Mouse (Mus musculus) heart, postnatal 4 days (tissue): ENCODE measurements around the gene Map4k1. TPM values are rescaled to one million over a fixed set of nuclear protein-coding genes. Genes with fewer than 3 reads are reported as not detected.
A peak's percentile ranks its signal among the peaks of the same experiment; 100 is the strongest.

Experiments
- DNase-seq: peaks from one replicate; pipeline ENCODE4 v3.0.0; 2021
- microRNA-seq, 2 experiments: library from miRNA; unstranded; fragments of <30 nt; microRNA quantifications; one replicate each; pipeline ENCODE4 v1.2.0; 2021 to 2022
- total RNA-seq, 2 experiments: library from RNA; stranded (reverse); gene quantifications; 2 replicates each; pipeline ENCODE4 v1.2.3; 2021

The Map4k1 gene
- total RNA-seq, 2 experiments from 2014 or later: 1.6 to 2.0 TPM

DNA sequence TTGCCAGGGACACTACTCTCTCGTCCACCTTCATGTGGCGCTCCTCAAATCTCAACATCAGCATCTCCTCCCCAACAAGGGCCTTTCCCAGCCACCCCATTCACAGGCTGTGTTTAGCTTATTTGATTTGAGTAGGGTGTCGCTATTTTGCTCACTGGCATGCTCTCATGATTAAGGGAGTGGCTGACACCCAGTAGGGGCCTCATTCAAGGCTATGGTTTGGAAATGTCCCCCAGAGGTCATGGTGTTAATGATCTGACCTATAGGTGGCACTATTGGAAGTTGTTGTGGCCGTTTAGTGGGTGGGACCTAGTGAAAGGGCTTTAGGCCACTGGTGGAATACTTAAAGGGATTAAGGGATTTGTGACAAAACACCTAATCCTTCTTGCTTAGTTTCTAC, 45.0 kb downstream of the Map4k1 start:
- DNase-seq: no peak

DNA sequence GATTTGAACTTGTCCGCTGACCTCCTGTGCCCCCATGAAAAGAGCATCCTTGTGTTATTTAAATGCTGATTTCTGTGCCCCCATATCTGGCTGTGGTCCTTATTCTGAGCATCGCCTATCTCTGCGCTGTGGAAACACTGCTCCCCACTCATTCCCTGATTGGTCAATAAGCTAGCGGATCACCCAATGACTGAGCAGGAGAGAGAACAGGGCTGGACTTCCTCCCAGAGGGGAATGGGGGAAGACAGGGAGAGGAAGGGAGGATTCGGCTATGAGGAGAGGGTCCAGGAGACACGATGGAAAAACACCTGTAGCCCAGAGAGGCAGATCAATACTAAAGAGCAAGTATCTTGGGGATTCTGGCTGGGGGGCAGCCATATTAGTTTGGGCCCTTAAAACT, 46.9 kb downstream of the Map4k1 start:
- no peak for DNase-seq

DNA sequence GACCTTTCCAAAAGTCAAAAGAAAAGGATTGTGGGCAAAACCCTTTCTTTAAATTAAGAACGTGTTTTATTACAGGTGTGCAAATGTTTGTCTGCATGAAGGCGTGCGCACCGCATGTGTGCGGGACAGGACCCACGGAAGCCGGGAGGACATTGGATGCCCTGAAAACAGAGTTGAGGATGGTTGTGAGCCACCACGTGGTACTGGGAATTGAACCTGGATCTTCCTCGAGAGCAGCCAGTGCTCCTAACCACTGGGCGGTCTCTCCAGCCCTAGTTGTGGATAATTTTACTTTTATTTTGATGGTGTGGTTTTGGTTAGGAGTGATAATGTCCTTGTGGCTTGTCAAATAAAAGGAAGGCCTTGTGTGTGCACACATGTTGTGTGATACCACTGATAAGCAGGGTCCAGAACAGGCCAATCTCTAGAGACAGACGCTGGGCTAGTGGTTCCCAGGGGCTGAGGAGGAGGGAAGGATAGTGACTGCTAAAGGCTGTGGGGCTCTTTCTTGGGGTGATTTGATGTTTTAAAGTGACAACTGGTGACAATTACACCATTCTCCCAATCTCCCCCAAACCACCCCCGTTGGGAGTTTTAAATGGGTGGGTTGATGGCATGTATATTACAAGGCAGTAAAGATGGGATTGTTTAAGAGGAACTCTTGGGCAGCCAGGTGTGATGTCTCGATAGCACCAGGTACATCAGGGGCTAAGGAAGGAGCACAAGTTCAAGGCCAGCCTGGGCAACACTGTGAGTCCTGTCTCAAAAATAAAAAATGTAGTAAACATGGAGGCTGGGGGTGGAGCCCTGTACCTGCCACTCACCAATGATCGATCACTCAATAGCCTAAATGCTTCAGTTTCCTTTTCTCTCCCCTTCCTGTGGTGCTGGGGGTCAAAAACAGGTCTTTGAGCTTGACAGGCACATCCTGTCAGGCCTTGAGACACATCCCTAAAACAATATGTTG, 48.1 kb downstream of the Map4k1 start:
- no peak for DNase-seq

DNA sequence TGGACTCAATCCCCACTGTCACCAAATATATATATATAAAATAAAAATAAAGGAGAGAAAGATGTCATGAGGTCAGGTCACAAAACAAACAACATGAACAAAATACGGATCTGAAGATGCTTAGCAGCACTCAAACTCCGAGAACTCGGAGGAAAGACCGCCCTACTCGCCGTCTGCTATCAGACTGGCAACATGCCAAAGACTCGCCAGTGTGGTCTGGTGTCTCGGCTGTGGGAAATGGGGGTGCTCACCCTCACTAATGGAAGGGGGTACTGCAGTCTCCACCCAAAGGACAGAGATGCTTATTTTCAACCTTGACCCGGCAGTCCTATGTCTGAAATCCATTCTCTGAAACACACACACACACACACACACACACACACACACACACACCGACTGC, 49.8 kb downstream of the Map4k1 start:
- no peak for DNase-seq

DNA sequence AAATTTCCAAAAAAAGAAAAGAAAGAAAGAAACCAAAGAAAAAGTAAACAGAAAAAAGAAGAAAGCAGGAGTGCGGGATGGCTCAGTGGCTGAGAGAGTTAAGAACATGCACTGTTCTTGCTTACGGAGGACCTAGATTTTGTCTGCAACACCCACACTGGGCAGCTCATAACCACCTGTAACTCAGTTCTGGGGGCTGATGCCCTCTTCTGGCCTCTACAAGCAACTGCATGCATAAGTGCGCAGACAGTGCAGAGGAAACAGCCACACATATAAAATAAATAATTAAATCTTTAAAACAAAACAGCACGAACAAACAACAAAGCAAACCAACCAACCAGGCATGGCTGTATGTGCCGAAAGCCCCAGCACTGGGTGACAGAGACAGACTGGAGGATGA, 50.8 kb downstream of the Map4k1 start:
- DNase-seq: no peak

DNA sequence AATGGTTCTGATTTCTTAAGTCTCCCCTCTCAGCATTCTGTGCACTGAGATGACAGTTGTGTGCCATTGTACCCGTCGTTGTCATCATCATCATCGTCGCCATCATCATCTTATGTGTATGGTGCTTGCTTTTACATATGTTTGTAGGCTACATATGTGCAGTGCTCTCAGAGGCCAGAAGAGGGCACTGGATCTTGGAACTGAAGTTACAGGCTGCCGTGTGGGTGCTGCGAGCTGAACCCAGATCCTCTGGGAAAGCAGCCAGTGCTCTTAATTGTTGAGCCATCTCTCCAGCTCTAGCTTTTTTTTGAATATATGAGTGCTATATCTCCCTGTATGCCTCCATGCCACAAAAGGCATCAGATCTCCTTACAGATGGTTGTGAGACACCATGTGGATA, 55.4 kb downstream of the Map4k1 start:
- DNase-seq: no peak

DNA sequence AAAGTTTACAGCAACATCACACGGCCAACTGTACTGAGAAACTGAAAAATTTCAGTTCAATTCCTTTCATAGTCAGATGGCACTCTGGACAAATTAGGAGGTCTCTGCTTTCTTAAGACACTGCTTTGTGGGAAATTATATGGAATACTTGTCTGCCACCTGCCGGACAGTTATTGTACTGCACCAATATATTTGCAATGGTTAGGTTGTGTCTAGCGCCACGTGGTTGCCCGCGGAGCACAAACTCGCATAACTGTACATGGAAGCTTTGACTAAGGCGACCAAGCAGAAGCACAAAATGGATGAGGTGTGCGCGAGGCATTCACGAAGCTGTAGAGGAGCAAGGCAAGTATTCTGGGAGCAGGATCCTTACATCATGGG, 57.7 kb downstream of the Map4k1 start:
- peak; percentile 92 for DNase-seq

DNA sequence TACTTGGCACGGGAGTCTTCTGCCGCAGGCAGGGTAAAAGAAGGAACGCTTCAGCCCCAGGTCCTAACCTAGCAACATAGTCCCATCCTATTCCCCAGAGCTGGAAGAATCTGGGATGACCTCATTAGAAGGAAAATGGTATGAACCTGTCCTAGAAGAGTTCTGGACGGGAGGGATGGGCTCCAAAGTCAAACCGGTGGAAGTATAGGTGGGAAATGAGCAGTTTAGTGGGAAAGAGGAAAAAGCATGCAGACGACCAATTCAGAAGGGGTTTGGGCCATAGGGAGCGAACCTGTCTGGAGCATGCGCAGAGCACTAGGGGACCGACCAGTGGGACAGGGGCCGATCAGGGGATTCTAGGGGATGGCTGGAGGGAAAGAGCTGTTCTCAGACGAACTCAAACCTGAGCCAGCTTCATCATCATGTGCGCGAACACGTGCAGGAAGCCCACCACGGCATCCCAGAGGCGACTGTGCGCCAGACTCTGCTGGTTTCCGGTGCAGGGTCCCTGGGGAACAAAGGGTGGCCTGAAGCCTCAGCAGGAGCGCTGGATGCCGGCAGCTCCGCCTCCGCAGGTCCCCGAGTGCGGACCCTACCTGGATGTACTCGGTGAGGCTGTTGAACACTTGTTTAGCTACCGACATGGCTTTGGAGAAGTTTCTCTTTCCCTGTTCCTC, 58.3 kb downstream of the Map4k1 start:
- DNase-seq: peak; percentile 51

DNA sequence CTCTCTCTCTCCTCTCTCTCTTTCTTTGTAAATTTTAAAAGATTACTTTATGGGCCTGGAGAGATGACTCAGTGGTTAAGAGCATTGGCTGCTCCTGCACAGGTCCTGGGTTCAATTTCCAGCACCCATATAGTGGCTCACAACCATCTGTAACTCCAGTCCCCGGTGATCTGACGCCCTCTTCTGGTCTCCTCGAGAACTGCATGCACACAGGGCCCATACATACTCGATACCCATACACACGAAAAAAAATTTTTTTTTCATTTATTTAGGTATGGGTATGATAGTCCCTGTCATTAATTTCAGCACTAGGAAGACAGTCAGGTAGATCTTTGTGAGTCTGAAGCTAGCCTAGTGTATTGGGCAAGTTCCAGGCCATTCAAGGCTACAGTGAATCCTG, 59.3 kb downstream of the Map4k1 start:
- DNase-seq: no peak

DNA sequence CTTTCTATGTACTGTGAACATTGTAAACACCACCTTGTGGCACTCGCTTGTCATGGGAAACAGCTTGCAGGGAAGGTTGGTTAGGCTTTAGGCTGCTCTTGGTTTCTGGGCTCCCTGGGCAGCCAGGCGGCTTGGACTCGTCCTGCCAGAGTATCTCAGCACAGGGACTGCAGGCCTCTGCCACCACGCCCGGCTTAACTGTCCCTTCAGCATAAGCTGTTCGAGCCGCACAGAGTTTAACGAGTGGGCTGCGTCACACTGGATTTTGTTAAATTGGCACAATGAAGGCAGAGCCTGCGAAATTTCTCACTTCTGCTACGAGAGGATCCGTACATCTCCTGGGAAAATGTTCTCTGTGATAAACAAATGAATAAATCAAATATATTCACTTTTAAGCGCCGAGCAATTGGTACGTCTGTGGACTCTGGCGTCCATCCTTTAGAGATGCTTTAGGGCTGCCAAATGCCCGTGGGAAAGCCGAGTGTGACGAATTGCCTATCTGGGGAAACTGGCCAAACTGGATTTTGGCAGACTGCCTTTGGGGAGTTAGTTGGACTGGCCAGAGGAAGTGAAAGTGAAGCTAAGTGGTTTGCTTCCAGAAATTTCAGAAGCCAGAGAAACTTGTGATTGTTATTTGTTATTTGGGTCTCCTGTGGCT, 61.3 kb downstream of the Map4k1 start:
- DNase-seq: peak; percentile 80

DNA sequence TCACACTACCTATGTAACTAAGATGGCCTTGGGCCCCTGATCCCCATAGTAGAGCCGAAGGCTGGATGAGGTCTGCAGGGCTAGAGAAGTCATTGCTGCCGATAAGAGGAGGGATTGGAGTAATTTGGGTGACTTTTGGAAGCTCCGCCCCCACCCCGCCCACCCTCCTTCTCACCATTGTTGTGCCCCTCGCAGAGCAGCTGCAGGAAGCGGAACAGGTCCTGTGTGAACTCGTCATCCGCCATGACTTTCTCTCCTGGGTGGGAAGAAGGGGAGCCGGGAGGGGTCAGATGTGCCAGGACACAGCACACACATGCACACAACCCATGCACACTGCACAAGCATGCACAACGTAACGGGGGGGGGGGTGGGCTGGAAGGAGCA, 61.8 kb downstream of the Map4k1 start:
- DNase-seq: no peak

DNA sequence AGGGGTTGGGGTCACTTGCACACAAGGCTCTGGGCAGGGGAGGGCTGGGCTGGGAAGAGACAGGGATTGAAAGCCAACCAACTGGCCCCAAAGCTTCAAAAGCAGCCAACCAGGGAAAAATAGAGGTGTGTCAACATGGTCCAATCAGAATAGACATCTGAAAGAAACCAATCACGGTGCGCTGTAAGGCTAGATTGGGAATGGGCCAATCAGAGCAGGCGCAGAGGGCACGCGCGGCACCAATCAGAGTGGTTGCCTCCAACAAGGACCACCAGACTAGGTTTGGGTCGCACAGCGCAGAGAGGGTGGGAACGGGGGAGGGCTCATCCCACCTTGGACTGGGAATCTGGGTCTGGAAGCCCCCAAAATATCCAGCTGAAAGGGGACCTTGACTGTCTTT, 62.5 kb downstream of the Map4k1 start:
- no peak for DNase-seq

DNA sequence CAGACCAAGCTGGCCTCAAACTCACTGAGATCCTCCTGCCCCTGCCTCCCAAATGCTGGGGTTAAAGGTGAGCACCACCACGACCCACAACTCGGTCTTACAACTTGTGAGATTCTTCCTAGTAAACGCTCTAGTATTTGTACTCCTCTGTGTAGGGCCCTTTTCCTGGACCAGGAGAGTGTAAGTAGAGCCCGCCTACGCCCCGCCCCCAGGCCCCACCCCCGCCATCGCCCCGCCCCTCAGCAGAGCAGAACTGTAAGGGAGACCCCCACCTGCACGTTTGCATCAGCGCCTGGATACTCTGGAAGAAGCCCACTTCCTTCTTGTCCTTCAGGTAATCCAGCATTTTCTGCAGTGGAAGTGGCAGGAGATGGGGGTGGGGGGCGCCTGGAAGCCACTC, 64.7 kb downstream of the Map4k1 start:
- DNase-seq: no peak

DNA sequence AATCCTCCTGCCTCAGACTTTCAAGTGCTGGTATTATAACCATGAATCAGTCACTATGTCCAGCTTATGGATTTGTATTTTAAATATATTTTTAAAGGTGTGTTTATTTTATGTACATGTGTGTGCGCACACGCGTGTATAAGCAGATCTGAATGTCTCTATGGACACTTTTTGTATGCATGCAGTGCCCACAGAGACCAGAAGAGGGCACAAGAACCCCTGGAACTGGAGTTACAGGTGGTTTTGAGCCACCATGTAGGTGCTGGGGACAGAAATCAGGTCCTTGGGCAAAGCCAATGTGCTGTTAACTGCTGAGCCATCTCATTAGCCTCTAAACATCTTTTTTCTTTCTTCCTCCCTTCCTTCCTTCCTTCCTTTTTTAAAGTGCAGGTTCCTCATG, 66.2 kb downstream of the Map4k1 start:
- no peak for DNase-seq

DNA sequence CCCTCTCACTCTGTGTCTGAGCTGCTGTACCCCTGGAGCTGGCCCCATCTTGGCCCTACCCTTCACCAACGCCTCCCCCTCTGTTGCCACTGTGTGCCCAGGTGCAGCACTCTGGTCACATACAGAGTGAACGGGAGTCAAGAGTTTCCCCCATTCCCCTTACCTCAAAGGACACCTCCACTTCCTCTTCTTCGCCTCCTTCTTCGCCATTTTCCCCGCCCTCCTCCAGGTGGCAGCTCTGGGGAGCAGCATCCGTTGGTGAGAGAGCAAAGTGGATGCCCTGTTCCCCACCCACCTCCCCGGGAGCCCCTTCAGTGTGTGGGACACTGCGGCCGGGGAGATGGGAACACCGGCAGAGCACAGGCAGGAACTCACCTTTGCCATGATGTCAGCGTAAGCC, 66.8 kb downstream of the Map4k1 start:
- no peak for DNase-seq

DNA sequence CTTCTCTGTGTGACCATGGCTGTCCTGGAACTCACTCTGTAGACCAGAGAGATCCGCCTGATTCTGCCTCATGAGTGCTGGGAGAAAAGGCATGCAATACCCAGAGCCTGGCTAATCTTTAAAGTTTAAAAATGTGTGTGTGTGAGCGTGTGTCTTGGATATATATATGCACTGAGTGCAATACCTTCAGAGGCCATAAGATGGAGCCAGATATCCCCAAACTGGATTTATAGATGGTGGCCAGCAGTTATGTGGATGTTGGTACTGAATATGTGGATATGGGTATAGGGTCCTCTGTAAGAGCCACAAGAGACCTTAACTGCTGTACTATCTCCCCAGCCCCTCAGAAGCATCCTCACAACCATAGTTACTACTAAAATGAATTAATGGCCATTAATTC, 68.9 kb downstream of the Map4k1 start:
- peak; percentile 56 for DNase-seq

DNA sequence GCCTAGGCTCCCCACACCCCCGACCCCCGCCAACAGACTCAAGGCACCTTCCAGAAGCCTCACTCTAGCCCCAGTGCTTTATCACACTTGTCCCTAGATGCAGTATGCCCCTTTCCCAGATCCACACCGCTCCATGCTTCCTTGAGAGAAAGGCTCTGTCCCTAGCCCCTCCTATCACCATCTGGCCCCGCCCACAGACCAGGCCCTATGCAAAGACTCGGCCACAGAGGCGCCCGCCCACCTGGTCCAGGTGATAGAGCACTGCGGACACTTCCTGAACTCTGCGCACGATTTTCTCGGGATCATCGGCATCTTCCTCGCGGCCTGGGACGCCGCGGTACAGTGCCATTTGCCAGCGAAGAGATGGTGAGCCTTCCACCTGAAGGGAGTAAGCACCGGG, 71.0 kb downstream of the Map4k1 start:
- no peak for DNase-seq

Small RNAs within 50 kb of the gene (microRNA-seq; reads per million reads assigned to microRNA genes)
- gene Gm44408: 0 reads per million in 2 experiments

Other genes starting within 250 kb of the Map4k1 start
- 10 to 100 TPM; 44.5 to 45.9 TPM for gene Mrps12, start 240.2 kb upstream of the Map4k1 start, total RNA-seq
- gene Sars2, start 240.1 kb upstream of the Map4k1 start, total RNA-seq: 10 to 100 TPM; 19.3 to 19.9 TPM
- gene Ccer2, start 225.9 kb upstream of the Map4k1 start, total RNA-seq: not detected
- gene Sirt2, start 215.3 kb upstream of the Map4k1 start, total RNA-seq: 10 to 100 TPM; 56.4 to 58.3 TPM
- 10 to 100 TPM; 14.4 to 14.5 TPM for gene Nfkbib, start 214.5 kb upstream of the Map4k1 start, total RNA-seq
- 1 to 10 TPM; 1.1 to 1.8 TPM for gene Rinl, start 193.1 kb upstream of the Map4k1 start, total RNA-seq
- gene Hnrnpl, start 173.5 kb upstream of the Map4k1 start, total RNA-seq: 100 to 1,000 TPM; 549 to 557 TPM
- gene Ech1, start 156.8 kb upstream of the Map4k1 start, total RNA-seq: 100 to 1,000 TPM; 647 to 783 TPM
- 10 to 100 TPM; 17.8 to 20.8 TPM for gene Lgals4, start 148.2 kb upstream of the Map4k1 start, total RNA-seq
- 1 to 10 TPM; 1.4 to 4.4 TPM for gene Lgals7, start 118.2 kb upstream of the Map4k1 start, total RNA-seq
- under 1 TPM; 0.31 to 0.83 TPM for gene Capn12, start 100.6 kb upstream of the Map4k1 start, total RNA-seq
- gene Actn4, start 19.7 kb upstream of the Map4k1 start, total RNA-seq: 100 to 1,000 TPM; 224 to 231 TPM
- 100 to 1,000 TPM; 205 to 208 TPM for gene Eif3k, start 186 bp upstream of the Map4k1 start, total RNA-seq
- under 1 TPM; 0.10 to 0.88 TPM for gene Ryr1, start 143.1 kb downstream of the Map4k1 start, total RNA-seq
- gene Rasgrp4, start 152.8 kb downstream of the Map4k1 start, total RNA-seq: under 1 TPM; 0.79 to 0.86 TPM
- gene Fam98c, start 174.2 kb downstream of the Map4k1 start, total RNA-seq: 10 to 100 TPM; 13.6 to 14.6 TPM
- gene Ggn, start 188.2 kb downstream of the Map4k1 start, total RNA-seq: under 1 TPM; 0.24 to 0.54 TPM
- gene Spred3, start 188.4 kb downstream of the Map4k1 start, total RNA-seq: 1 to 10 TPM; 2.2 to 2.5 TPM
- 100 to 1,000 TPM; 184 to 188 TPM for gene Psmd8, start 198.7 kb downstream of the Map4k1 start, total RNA-seq
- gene Catsperg1, start 232.0 kb downstream of the Map4k1 start, total RNA-seq: under 1 TPM; 0.56 to 0.60 TPM